Mouse (Mus musculus) heart, embryonic 15.5 days (tissue): Measurements from ENCODE around the gene Dedd. TPM values are rescaled to one million over a fixed set of nuclear protein-coding genes. Genes with fewer than 3 reads are reported as not detected.
"Not testable (repeated sequence)": the region's sequence is repeated elsewhere in the genome, so short reads cannot be mapped to it uniquely, and the experiment has no call there.

Source experiments
- ATAC-seq: fragments of 200-750 bp; cut with Nextera tagmentation; replicated peaks from 2 replicates; pipeline ENCODE4 v1.8.0; 2017; ENCODE audit warnings: low read depth, moderate TSS enrichment; ENCODE audit not compliant: insufficient number of reproducible peaks, insufficient read depth, low FRiP score
- H3K27ac ChIP-seq: fragments of 300-500 bp; sonication (generic); 2 replicates; pipeline ENCODE4 v1.5.1; 2015; ENCODE audit warnings: mild to moderate bottlenecking, inconsistent platforms
- H3K27me3 ChIP-seq: fragments of 300-500 bp; sonication (generic); 2 replicates; pipeline ENCODE4 v1.6.1; 2015; ENCODE audit warnings: inconsistent platforms
- H3K36me3 ChIP-seq: fragments of 300-500 bp; sonication (generic); 2 replicates; pipeline ENCODE4 v1.6.1; 2015; ENCODE audit warnings: mild to moderate bottlenecking, inconsistent platforms
- H3K4me1 ChIP-seq: fragments of 300-500 bp; sonication (generic); replicated peaks from 2 replicates; pipeline ENCODE4 v1.6.1; 2015; ENCODE audit warnings: inconsistent platforms
- H3K4me2 ChIP-seq: fragments of 300-500 bp; sonication (generic); 2 replicates; pipeline ENCODE4 v1.6.1; 2015; ENCODE audit warnings: inconsistent platforms, mild to moderate bottlenecking, moderate library complexity
- H3K4me3 ChIP-seq: fragments of 300-500 bp; sonication (generic); 2 replicates; pipeline ENCODE4 v1.5.1; 2015; ENCODE audit warnings: mild to moderate bottlenecking, inconsistent platforms
- H3K9ac ChIP-seq: fragments of 300-500 bp; sonication (generic); 2 replicates; pipeline ENCODE4 v1.6.1; 2015; ENCODE audit warnings: mild to moderate bottlenecking, inconsistent platforms
- H3K9me3 ChIP-seq: fragments of 300-500 bp; sonication (generic); replicated peaks from 2 replicates; pipeline ENCODE4 v1.6.1; 2016; ENCODE audit warnings: inconsistent platforms
- WGBS: fragments of 180-500 bp; shearing (Covaris S2); methylation state at CpG from one replicate; pipeline ENCODE4 v1.1.7; 2015; ENCODE audit warnings: mixed read lengths; 5-methylcytosine and 5-hydroxymethylcytosine counted together
- polyA plus RNA-seq: library from polyadenylated mRNA; unstranded; fragments of >200 nt; fragmentation: Nextera tagmentation; extraction: Ambion mirVana; gene quantifications from 2 replicates; pipeline ENCODE4 v1.2.1, GENCODE M21; 2015

Dedd gene
- polyA plus RNA-seq, 1 experiment from 2014 or later = 33.9 TPM

- H3K4me1 ChIP-seq = 0 out of 2 replicates have a peak, but pooled peaks cover 3% of the 10 kb centered on the region
- ATAC-seq = no peak
- 22% methylated on average over 5 of the region's 5 CpGs for WGBS
- H3K36me3 ChIP-seq = no peaks in the 10 kb centered on the region
- 0 out of 2 replicates have a peak overlapping the region, but pooled peaks have one; percentile 34 for H3K9ac ChIP-seq
- H3K4me3 ChIP-seq = peak overlapping the region; percentile 33
- H3K4me2 ChIP-seq = peak overlapping the region; percentile 42
- H3K27me3 ChIP-seq = no peaks in the 10 kb centered on the region
- no peaks in the 10 kb centered on the region for H3K9me3 ChIP-seq
- H3K27ac ChIP-seq = no peak overlapping the region
These were observed 8.8 kb upstream of the Dedd start for GRCm38 (mm10) chr1:171320151-171320550.

GRCm38 (mm10) chr1:171321415-171321814, 7.5 kb upstream of the Dedd start:
- no peak overlapping the region for H3K27ac ChIP-seq
- no peaks in the 10 kb centered on the region for H3K9me3 ChIP-seq
- no peak for ATAC-seq
- no peak overlapping the region for H3K4me3 ChIP-seq
- H3K9ac ChIP-seq = no peak overlapping the region
- 0 out of 2 replicates have a peak, but pooled peaks cover 3% of the 10 kb centered on the region for H3K4me1 ChIP-seq
- no peaks in the 10 kb centered on the region for H3K36me3 ChIP-seq
- H3K27me3 ChIP-seq = no peaks in the 10 kb centered on the region
- no peak overlapping the region for H3K4me2 ChIP-seq

- Histone ChIP-seq H3K9ac (no peak overlapping the region), H3K4me1 (0 out of 2 replicates have a peak, but pooled peaks cover 3% of the 10 kb centered on the region), H3K4me3 (no peak overlapping the region), H3K27ac (no peak overlapping the region), H3K9me3 (no peaks in the 10 kb centered on the region), H3K27me3 (no peaks in the 10 kb centered on the region), H3K4me2 (no peak overlapping the region), H3K36me3 (no peaks in the 10 kb centered on the region)
- no peak; the same call in 1 of the 2 replicates for ATAC-seq
- 81% methylated on average over 1 of the region's 1 CpGs for WGBS
These were observed 6.9 kb upstream of the Dedd start for GRCm38 (mm10) chr1:171322012-171322411.

- 66% methylated on average over 2 of the region's 2 CpGs for WGBS
- Histone ChIP-seq H3K9ac (no peak overlapping the region), H3K4me3 (no peak overlapping the region), H3K4me1 (peaks cover 15% of the 10 kb centered on the region), H3K27ac (no peak overlapping the region), H3K4me2 (no peak overlapping the region), H3K36me3 (no peaks in the 10 kb centered on the region), H3K27me3 (no peaks in the 10 kb centered on the region), H3K9me3 (no peaks in the 10 kb centered on the region)
- ATAC-seq = no peak
These were observed 3.4 kb upstream of the Dedd start for GRCm38 (mm10) chr1:171325571-171325970.

GRCm38 (mm10) chr1:171326588-171326987, 2.4 kb upstream of the Dedd start:
- H3K4me2 ChIP-seq, H3K27ac ChIP-seq, H3K36me3 ChIP-seq, H3K27me3 ChIP-seq, H3K4me3 ChIP-seq, H3K9ac ChIP-seq, H3K9me3 ChIP-seq, ATAC-seq: not testable (repeated sequence)
- WGBS = 77% methylated on average over 4 of the region's 4 CpGs
- H3K4me1 ChIP-seq = peaks cover 24% of the 10 kb centered on the region

- Histone ChIP-seq H3K4me3 (peak overlapping the region; percentile 92), H3K9me3 (no peaks in the 10 kb centered on the region), H3K4me1 (peaks cover 36% of the 10 kb centered on the region), H3K9ac (peak overlapping the region; percentile 97), H3K36me3 (0 out of 2 replicates have a peak, but pooled peaks cover under 1% of the 10 kb centered on the region), H3K27me3 (no peaks in the 10 kb centered on the region), H3K27ac (peak overlapping the region; percentile 100), H3K4me2 (peak overlapping the region; percentile 70)
- ATAC-seq = no peak
- 20% methylated on average over 9 of the region's 9 CpGs for WGBS
These were observed 701 bp upstream of the Dedd start for GRCm38 (mm10) chr1:171328244-171328643.

GRCm38 (mm10) chr1:171329433-171330215, 679 bp downstream of the Dedd start:
- H3K36me3 ChIP-seq = 0 out of 2 replicates have a peak, but pooled peaks cover 3% of the 10 kb centered on the region
- peak overlapping the region; percentile 97 for H3K9ac ChIP-seq
- peak; percentile 89 for ATAC-seq
- H3K27ac ChIP-seq = peak overlapping the region; percentile 100
- H3K4me3 ChIP-seq = peak overlapping the region; percentile 92
- 1% methylated on average over 60 of the region's 61 CpGs for WGBS
- H3K4me2 ChIP-seq = peak overlapping the region; percentile 70
- H3K9me3 ChIP-seq = no peaks in the 10 kb centered on the region
- peaks cover 41% of the 10 kb centered on the region for H3K4me1 ChIP-seq
- no peaks in the 10 kb centered on the region for H3K27me3 ChIP-seq

GRCm38 (mm10) chr1:171330216-171330560, 1.2 kb downstream of the Dedd start:
- no peaks in the 10 kb centered on the region for H3K27me3 ChIP-seq
- no peak for ATAC-seq
- 0 out of 2 replicates have a peak, but pooled peaks cover 3% of the 10 kb centered on the region for H3K36me3 ChIP-seq
- H3K27ac ChIP-seq = peak overlapping the region; percentile 100
- peaks cover 41% of the 10 kb centered on the region for H3K4me1 ChIP-seq
- WGBS = 1% methylated on average over 4 of the region's 4 CpGs
- peak overlapping the region; percentile 97 for H3K9ac ChIP-seq
- H3K4me2 ChIP-seq = peak overlapping the region; percentile 70
- H3K4me3 ChIP-seq = peak overlapping the region; percentile 92
- H3K9me3 ChIP-seq = no peaks in the 10 kb centered on the region

- no peak overlapping the region for H3K9ac ChIP-seq
- 0 out of 2 replicates have a peak, but pooled peaks cover 6% of the 10 kb centered on the region for H3K9me3 ChIP-seq
- H3K4me3 ChIP-seq = no peak overlapping the region
- no peak for ATAC-seq
- H3K4me2 ChIP-seq = no peak overlapping the region
- no peaks in the 10 kb centered on the region for H3K27me3 ChIP-seq
- H3K27ac ChIP-seq = no peak overlapping the region
- WGBS = 94% methylated on average over 16 of the region's 16 CpGs
- peaks cover 25% of the 10 kb centered on the region for H3K4me1 ChIP-seq
- peaks cover 54% of the 10 kb centered on the region for H3K36me3 ChIP-seq
These were observed 13.6 kb downstream of the Dedd start for GRCm38 (mm10) chr1:171342262-171343207.

GRCm38 (mm10) chr1:171343922-171344677, 15.2 kb downstream of the Dedd start:
- H3K9ac ChIP-seq = no peak overlapping the region
- H3K4me2 ChIP-seq = peak overlapping the region; percentile 87
- 75% methylated on average over 9 of the region's 9 CpGs for WGBS
- H3K4me3 ChIP-seq = peak overlapping the region; percentile 88
- no peak overlapping the region for H3K27ac ChIP-seq
- H3K27me3 ChIP-seq = no peaks in the 10 kb centered on the region
- H3K4me1 ChIP-seq = peaks cover 27% of the 10 kb centered on the region
- peaks cover 42% of the 10 kb centered on the region for H3K36me3 ChIP-seq
- 0 out of 2 replicates have a peak, but pooled peaks cover 6% of the 10 kb centered on the region for H3K9me3 ChIP-seq
- no peak for ATAC-seq
